Mouse (Mus musculus) c-Kit-positive CD71-positive TER-119-negative erythroid progenitor cells, embryonic 14.5 days (primary cell): Measurements from ENCODE around the gene Syncrip.
"Not testable (repeated sequence)": the region's sequence is repeated elsewhere in the genome, so short reads cannot be mapped to it uniquely, and the experiment has no call there.

ENCODE experiments used
- DNase-seq: peaks from one replicate; pipeline ENCODE4 v3.0.0-alpha.2; 2013; ENCODE audit warnings: low read depth

Gene Syncrip

DNA sequence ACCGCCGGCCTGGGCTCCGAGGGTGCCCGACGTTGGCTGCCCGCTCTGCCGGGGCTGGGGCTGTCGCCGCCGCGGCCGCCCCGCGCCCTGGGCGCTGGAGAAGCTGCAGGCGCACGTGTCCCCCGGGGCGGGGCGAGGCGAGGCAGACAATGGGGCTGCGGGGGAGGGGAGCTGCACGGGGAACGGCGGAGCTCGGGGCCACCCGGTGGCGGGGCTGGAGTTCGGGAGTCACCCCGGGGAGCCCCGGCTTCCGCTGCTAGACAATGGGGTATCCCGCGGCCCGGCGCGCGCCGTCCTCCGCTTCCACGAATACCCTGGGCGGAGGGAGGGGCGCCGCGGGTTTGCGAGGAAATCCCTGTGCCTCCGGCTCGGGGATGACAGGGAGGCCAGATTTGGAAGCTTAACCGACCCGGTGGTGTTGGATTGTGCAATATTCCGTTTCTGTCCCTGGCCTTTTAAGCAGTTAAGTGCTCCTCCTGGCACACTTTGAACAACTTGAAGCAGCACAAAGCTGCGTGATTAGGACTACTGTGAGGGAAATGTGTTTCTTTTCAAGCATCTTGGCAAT lies 539 bp upstream of the Syncrip start:
- peak; percentile 44 for DNase-seq

DNA sequence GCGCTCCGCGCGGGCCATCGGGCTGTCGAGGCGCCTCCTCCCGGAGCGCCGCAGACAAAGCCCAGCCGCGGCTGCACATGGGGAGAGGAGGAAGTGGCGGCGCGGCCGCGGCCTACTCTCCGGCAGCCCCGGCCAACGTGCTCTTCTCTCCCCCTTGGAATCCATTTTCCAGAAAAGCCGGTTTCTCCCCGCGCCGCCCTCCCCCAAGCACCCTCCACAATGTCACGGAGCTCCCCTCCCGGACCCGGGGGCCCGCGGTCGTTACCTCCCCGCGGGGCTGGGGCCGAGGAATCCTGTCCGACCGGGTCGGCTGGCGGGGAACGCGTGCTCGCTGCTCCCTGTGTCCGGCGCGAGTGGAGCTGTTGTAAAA lies 598 bp downstream of the Syncrip start:
- DNase-seq = no peak

DNA sequence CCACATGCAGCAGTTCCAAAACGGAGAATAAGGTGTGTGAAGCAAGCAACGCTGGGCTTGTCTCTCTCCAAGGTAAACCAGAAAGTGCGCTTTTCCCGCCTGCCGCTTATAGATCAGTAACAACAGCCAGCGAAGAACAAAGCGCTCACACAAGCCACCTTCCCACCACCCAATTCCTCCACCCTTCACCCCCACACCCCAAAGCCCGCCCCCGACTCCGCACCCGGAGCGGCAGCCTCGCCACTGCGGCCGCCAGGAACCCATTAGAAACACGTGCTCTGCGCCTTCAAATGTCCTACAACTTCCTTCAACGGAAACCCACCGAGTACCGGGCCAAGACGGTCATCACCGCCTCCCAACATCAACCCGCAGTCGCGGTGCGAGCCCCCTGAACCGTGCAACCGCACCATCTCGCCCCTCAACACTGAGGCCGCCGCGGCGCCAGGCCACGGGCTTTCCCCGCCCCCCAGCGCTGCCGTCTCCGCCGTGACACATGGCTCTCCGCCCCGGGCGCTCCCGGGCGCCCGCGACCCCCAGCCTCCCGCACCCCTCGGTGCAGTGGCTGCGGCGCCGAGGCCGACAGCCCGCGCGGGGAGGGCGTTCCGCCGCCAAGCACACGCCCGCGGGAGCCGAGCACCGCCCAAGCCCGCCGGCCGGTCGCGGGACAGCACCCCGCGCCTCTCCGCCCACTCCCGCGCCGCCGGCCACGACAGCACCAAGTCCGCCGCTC lies 1.1 kb downstream of the Syncrip start:
- no peak for DNase-seq

DNA sequence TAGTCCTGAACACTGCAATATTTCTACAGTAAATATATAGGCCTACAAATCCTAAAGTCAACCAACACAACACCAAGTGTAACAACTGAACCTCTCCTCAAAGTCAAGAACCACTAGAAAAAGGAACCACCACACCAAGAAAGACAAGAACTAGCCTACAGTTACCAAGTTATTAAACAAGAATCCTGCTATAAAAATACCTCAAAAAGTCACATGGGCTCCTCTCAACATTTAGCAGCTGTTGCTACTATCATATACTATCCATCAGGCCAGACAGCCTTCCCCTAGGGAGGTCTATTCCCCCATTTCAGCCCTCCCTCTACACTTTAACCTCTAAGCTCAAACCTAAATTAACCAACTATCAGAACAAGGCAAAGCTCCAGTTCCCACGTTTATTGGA lies 2.3 kb downstream of the Syncrip start:
- no peak for DNase-seq

GRCm38 (mm10) chr9:88476138-88476537 lies 6.2 kb downstream of the Syncrip start:
- DNase-seq = no peak

DNA sequence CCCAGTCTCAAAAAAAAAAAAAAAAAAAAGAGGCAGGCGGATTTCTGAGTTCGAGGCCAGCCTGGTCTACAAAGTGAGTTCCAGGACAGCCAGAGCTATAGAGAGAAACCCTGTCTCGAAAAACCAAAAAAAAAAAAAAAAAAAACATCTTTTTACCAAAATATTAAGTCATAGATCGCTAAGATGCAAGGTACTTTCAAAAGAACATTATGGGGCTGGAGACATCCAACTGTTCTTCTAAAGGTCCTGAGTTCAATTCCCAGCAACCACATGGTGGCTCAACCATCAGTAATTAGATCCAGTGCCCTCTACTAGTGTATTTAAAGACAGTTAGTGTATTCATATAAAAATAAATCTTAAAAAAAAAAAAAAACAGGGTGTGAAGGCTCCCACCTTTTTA lies 21.4 kb downstream of the Syncrip start:
- DNase-seq = not testable (repeated sequence)

- no peak for DNase-seq
Observed at GRCm38 (mm10) chr9:88439991-88440390, 42.4 kb downstream of the Syncrip start.

- DNase-seq = peak; percentile 46
Observed at GRCm38 (mm10) chr9:88439238-88439600, 43.2 kb downstream of the Syncrip start.

DNA sequence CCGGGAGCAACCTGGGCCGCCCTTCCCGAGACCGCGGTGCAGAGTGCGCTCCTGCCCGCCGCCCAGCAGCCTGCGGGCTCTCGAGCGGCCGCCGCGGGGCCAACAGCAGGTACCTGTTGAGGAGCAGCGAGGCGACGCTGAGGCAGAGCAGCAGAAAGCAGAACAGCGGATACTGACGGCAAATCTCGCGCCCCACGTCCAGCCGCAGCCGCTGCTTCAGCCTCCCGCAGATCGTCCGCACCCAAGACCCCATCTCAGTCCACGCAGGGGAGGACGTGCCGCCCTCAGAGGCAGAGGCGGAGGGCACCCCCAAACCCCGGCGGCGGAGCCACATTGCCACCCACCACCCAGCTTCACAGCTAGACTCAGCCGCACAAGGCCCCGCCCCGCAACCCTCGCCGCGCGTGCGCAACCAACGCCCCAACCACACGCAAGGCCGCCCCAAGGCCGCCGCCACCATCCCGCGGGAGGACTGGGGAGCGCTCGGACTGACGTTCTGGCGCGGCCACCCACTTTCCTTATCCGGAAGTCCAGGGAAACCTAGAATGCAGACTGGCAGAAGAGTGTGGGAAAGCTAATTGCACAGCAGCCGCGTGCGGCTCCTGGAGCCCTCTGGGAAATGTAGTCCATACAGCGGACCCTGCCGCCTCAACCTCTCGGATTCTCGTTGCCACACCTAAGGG lies 43.7 kb downstream of the Syncrip start, which contains the start of gene Snx14:
TSS of gene Snx14 (minus strand) at position 404 of the 683 bp plus-strand sequence.
- peak; percentile 79 for DNase-seq

DNA sequence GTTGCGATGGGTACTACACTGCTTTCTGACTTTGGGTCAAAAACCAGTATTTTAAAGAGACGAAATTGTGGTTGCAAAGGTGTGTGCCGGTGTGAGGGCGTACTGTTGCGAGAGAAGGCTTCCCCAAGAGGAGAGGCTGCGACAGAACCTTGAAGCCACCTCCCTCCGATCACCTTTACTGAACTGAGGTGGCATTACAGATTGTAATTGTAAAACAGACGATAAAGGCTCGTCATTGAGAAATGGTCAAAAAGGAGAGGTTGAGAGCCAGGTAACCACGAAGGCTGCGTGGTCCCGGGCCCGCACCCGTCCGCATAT lies 44.2 kb downstream of the Syncrip start:
- no peak for DNase-seq

DNA sequence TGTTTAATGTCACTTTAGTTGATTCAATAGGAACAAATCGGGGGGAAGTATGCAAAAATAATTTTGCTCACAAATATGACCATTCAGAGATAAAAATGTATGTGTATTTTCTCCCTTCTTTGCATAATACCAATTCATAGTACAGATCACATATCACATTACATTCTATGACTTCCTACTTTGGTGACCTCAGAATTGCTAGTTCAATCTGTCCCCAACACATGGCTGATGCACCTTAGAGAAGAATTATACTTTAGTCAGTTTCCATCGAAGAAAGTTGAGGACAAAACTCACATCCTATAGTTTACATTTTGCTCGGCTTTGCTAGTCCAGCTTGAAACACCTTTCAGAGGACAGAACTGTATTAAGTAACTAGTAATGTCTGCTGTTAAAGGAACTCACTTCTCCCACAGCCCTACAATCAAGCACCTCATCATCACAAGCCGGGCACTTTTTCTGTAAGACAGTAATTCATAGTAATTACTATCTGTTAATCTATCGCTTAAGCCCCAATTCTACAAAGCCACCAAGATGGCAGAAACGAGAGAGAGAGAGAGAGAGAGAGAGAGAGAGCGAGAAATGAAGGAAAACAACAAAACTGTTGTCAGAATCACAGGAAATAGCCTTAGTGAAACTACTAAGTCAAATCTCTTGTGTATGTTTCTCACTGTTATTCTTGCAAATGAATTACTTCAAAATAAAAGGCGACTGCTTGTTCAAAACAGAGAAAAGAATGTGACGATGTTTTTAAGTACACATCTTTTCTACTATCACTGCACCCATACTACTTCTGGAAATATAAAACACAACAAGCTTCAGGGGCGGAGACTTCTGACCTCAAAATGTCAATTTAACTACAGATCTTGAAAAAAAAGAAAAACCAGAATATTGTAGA lies 44.8 kb downstream of the Syncrip start:
- DNase-seq = no peak

DNA sequence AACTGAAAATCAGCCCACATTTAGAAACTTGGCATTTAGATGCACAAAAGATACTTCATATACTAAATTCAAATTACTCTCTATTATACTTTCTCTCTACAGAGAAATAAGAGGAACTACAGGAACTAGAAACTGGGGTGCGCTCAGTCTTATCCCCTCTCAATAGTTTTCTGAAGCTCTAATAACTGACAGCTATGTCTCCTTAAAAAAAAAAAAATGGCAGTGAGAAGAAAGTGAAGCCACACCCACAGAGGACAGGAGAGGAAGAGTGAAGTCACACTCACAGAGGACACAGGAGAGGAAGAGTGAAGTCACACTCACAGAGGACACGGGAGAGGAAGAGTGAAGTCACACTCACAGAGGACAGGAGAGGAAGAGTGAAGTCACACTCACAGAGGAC lies 58.0 kb downstream of the Syncrip start:
- DNase-seq = no peak

DNA sequence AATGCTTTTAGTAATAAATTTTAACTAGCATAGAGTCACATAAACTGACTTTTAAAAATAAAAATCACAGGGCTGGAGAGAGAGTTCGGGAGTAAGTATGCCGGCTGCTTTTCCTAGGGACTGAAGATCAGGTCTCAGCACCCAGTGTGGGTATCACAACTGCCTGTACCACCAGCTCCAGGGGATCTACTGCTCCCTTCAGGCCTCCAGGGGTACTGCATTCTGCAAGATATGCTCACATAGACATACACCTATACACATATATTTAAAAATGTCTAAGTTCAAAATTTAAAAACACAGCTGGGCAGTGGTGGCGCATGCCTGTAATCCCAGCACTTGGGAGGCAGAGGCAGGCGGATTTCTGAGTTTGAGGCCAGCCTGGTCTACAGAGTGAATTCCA lies 59.9 kb downstream of the Syncrip start:
- DNase-seq = no peak

GRCm38 (mm10) chr9:88416752-88417151 lies 65.6 kb downstream of the Syncrip start:
- DNase-seq = no peak

GRCm38 (mm10) chr9:88409978-88410377 lies 72.4 kb downstream of the Syncrip start:
- no peak for DNase-seq

DNA sequence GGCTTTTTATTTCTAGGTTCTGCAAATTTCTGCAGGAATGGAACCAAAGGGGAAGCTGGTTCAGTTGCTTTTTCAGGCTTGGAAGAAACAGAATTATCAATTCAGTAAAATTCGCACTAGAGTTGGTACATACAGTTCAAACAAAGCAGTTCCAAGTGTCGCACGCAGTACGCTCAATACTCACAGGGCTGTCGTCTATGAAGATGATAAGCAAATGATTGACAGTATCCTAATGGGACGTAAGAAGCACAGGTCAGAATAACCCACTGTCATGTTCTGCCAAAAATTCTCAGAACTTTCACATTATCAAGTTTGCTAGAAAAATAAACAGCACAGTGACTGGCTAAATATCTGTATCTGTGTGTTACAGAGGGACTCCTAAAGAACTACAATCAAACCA lies 77.9 kb downstream of the Syncrip start:
- peak; percentile 19 for DNase-seq

DNA sequence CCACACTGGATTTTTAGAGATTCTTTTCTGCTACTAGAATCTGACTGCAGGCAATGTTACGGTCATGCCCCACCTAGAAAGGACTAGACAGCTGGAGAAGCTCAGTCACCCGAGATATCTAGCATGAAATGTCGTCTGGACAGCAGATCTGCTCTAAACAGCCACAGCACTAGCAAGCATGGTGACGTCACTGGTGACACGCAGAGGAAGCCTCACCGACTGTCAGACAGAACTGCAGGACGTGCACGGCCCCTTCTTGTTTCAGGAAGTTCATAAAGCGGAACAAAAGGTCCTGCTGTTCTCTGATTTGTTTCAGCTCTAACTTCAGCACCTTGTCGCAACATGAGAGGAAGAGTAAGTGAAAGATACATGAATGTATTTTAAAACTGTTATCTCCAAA lies 78.3 kb downstream of the Syncrip start:
- peak; percentile 62 for DNase-seq

- peak; percentile 16 for DNase-seq
Observed at GRCm38 (mm10) chr9:88398461-88398860, 83.9 kb downstream of the Syncrip start.
